Mouse (Mus musculus) spleen, adult 2 months (tissue): ENCODE results near the gene Apba1.

Source experiments
- CTCF ChIP-seq: fragments of 200-500 bp; IDR thresholded peaks from 2 replicates; pipeline ENCODE4 v1.5.1; 2011; ENCODE audit warnings: mild to moderate bottlenecking, inconsistent platforms; ENCODE audit not compliant: insufficient read depth, insufficient read length, insufficient replicate concordance; ENCODE audit errors: extremely low read depth
- POLR2A ChIP-seq: fragments of 200-500 bp; IDR thresholded peaks from 2 replicates; pipeline ENCODE4 v1.6.1; 2011; ENCODE audit warnings: low read depth, low read length, inconsistent platforms

- no peak for TF ChIP-seq CTCF
- TF ChIP-seq POLR2A, result no peak
These were observed 172.1 kb downstream of the Apba1 start for GRCm38 (mm10) chr19:23930826-23931225.
